Mouse (Mus musculus): Measurements from ENCODE around the gene Rptor.

Rptor gene

DNA sequence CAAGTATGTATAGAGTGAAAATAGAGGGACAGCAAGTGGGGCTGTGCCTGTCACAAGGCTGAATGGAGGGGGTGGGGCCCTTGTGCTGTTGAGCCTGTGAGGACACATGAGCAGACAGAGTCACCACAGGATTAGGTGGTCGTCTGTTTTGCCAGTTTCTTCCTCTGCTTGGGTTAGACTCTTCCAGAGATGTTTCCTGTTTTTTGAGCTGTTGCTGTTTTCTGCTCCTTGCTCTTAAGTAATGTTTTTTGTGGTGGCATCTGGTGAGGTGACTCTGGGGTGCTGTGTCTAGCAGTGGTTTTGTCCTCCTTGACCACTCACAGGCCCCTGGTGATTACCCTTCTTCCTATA, 90.2 kb downstream of the Rptor start:
- no peak for DNase-seq

DNA sequence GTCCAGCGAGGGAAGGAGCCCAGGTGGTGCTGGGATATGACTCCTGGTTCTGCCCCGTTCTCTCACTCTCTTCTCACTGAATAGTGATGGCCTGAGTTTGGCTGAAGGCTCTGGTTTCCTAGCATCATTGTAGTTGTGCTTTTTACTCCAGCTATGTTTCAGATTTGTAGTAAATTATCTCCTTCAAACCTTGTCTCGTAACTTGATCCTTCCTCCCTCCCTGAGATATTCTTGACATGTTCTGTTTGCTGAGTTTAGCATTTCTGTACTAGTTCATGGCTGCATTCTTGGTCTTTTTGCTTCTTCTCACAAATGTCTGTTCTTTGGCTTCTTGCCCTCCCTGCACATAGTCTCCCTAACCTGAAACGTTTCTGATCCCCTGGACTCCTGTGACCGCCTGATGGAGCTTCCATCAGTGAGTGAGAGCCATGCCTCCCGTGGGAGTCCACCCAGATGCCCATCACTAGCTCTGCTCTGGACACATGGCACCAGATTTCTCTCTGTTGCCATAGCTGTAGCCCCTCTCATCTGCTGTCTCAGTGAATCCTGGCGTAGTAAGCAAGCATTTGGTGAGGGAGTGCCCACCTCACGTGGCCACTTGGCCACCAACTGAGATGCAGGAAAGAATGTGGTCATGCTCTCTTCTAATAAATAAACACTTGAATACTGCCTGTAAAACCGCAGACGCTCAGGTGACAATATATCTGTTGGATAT, 91.6 kb downstream of the Rptor start:
- no peak for DNase-seq

DNA sequence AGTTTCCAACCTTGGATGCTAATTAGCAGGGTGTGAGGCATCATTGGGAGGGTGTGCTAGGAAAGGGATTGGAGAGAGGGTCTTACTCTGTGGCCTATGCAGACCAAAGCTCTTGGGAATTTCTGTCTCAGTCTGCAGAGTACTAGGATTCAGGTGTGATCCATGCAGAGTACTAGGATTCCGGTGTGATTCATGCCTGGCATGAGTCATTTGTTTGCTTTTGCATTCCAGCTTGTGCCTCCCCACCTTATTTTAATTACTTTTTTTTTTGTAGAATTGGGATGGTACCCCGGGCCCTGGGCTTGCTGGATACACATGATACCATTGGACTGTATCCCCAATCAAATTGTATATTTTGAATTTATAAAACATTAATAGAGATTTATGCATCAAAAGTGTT, 93.7 kb downstream of the Rptor start:
- DNase-seq = no peak

DNA sequence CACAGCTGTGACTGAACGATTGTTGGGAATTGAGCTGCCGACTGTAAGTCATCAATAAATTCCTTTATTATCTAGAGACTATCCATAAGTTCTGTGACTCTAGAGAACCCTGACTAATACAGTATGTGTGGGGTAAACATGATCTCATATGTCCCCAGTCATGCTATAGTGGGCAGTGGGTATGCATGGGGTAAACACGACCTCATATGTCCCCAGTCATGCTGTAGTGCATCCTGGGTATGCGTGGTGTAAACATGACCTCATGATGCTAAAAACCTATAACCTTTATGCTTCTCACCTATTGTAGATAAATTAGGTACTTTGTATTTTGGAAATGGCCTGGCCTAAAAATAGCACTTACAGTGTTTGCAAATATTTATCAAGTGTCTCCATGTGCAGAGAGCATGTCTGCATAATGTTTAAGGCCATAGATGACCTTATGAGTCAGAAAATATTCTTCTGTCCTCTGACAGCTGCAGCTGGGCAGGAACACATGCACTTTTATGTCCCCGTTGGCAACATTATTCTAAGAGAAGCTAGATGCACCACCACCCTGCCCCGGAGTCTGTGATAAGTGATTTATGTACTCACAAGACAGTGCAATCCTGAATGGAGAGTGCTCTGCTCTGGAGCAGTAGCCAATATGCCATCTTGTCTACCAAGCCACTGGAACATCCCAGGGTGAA, 102.8 kb downstream of the Rptor start:
- DNase-seq = no peak

DNA sequence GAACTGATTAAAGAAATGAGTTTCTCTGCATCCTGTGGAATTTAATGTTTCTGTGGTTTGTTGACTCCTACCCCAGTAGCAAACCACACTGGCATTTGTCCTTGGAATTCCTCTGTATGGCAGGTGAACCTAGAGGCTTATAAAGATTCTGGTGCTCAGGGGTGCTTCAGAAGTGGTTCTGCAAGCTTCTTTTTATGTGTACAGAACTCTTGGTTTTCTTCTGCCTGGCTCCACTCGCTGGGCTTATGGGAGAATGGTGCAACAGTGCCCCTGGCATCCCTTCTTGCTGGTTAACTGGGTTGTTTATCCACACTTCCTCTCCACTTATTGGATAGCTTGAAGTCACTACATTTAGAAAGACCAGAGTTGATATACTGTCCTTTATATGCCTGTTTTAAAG, 104.6 kb downstream of the Rptor start:
- DNase-seq = peak in 1 of 2 experiments; percentile 31

DNA sequence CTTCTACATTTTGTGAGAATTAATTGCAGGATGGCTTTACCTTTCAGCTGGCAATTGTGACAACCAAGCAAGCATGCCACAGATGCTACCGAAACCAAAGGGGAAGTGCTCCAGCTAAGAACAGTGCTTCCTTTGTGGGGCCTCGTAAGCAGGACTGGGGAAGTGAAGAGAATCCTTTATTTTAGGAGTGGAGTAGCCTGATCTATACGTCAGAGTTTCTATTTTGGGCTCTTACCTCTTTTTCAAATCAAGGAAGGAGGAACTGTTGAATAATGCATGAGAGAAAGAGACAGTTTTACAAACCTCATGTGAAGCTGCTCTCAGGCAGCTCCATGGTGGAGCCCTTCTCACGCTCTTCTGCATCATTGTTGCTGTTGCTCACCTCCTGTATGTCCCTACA, 106.5 kb downstream of the Rptor start:
- no peak for DNase-seq

DNA sequence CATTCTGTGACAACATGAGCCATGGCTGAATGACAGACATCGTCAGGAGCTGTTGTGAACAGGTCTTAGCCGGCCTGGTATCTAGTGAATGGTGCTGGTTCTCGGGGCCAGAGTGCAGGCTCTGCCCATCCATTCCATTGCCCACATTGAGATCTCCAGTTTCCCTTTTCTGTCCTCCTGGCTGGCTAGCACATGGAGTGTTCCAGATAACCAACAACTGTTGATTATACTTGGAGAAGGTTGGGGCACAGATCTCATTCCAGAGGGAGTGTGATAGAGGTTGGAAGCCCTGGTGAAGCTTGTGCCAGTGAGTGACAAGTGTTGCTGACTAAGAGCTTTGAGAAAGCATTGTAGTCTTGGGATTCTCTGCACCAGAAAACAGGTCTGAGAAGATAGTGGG, 107.6 kb downstream of the Rptor start:
- no peak for DNase-seq

DNA sequence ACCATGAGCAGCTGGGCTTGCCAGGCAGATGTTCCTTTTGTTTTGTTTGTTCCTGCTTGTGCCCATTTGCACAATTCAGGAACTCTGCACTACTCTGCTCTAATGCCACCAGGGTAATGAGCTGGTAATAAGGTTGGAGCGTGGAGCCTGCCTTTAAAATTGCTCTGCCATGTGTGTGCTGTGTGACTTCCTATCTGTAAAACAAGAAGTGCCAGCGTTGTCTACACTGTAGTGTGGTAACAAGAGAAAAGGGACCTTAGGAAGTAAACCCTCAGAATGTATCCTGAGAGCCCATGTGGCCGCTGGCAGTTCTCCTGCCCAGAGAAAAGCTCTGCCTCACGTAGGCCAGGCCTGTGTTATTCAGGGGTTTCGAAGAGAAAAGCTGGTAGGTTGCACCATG, 108.1 kb downstream of the Rptor start:
- DNase-seq = no peak

DNA sequence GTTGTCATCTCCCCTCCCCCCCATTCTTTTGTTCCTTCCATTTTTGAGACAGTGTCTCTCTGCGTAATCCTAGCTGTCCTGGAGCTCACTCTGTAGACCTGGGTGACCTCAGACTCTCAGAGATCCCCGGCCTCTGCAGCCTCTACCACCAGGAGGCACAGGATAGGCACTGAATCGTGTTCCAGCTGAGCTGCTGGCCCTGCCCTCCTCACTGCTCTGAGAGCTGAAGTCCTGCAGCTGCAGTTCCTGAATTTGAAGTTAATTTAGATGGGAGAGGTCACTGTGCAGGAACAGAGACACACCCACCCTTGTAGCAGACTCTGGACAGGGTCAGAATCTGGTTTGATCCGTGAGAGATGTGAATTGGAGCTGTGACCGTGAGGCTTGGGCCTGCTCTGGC, 112.7 kb downstream of the Rptor start:
- DNase-seq = no peak

DNA sequence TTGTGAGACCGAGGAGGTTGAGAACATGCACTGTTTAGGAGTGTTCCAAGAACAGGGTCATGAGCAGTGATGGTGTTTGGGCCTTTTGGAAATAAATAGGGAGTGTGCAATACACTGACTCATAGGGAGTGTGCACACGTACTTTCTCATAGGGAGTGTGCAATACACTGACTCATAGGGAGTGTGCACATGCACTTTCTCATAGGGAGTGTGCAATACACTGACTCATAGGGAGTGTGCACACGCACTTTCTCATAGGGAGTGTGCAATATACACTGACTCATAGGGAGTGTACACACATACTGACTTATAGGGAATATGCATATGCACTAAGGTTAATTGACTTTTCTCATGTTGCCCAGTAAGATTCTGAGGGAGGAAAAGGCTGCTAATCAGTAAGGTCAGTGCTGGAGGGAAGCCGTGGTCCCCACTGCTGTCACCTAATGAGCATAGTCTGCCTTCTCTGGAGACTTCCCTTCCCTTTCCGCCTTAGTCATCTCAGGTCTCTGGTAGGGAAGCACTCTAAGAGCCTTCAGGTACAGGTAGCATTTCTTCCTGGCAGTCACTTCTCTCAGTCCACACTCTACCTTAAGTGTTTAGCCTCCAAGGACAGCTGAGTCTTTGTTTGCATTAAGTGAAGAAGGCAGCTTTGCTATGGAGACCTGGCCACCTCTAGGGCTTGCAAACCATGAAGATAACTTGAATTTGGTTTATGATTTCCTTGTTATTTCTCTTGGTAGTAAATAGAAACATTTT, 113.3 kb downstream of the Rptor start:
- no peak for DNase-seq

DNA sequence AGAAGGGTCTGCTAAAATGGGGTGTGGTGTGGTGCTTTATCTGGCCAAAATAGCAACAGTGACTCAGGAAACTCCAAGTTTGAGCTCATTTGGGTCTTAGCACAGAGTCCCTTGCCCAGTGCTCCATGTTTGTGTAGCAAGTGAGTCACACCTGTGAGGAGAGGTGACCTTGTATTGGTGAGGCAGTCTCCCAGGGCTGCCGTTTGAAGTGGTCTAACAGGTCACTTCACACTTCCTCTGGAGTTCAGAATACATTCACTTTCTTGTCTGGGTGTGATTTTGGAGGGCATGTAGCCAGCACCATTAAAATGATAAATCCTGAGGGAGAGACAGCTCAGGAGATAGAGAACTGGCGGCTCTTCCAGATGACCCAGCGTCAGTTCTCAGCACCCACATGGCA, 115.4 kb downstream of the Rptor start:
- no peak for DNase-seq

DNA sequence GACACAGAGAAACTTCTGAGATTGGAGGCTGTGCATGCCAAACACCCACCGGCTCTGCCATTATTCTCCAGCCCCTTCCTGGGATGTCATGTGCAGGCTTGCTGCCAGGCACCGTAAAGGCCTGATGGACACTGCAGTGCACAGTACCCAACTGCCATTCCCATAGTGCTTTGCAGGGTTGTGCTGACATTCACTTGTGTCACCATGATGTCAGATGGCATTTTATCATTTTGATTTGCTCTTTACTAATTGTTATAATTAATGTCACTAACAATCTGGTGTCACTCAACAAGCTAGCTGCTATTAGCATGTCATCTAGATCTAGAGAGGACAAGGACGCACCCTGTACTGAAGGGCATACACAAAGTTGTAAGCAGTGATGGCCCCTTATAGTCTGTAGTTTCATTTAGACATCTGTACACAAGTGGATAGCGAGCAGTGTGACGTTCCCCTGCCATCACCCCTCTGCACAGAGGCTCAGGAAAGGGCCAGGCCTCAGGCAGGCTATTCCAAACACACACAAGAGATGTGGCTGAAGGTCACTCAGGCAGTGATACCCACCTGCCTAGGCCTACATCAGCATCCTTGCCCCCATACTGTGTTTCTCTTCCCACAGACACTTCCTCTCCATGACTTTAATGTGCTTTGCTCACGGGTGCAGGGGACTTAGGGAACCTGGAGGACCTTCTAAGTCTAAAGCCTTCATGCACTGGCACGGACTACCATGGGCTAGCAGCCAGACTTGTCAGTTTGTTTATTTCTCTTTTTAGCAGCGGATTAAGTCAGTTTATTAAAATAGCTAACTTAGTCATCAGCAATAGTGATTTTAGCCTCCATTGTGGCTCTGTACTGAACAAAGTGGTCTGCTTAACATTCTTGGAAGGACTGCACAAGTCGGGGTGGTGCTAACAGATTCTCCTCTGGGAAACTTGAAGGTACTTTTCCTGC, 117.7 kb downstream of the Rptor start:
- DNase-seq = peak; percentile 68

DNA sequence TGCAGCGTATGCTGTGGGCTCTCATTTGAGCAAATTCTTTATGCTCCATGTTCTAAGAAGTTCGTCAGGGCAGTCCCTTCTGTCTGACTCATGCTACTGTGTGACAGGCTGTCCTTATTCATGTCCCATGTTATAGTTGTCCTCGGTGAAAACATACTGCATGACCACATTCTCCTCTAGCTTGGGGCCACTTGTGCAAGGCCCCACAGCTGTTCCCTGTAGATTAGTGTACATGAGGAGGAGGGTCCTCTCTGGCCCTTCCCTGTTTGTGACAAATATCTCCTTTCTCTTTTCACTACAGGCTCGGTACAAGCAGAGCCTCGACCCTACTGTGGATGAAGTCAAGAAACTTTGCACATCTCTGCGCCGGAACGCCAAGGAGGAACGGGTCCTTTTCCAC, 122.0 kb downstream of the Rptor start:
- no peak for DNase-seq

DNA sequence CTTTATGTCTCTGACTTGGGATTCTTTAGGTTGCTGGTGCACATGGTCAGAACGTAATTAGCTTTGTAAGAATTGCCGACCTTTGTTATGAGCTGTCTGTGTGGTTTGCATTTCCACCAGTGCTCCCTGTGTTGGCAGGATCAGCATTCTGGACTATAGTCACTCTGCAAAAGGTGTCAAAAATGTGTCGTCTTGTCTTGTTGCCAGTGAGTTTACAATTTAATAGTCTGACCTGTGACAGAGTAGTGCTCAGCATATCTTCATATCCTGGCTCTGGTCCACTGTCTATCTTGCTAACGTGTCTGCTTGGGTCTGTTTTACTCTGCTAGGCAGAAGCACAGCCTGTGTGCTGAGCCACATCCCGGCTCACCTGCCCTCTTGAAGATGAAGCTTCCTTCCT, 128.7 kb downstream of the Rptor start:
- DNase-seq = no peak

DNA sequence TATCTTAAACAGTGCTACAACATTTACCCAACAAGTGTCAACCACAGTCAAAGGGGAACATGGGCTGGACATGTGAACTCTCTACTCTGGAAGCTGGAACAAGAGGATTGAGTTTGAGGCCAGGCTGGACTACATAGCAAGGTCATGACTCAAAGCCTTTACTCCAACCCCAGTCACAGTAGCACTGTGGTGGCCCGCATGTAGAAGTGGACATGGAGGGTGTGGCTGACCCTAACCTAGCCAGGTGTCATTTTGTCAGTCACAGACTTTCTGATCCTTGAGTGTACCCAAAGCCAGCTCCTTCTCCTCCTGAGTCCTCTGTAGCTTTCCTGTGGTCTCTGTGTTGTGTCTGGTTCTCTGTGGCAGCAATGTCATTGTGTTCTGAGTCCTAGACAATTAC, 129.7 kb downstream of the Rptor start:
- no peak for DNase-seq

DNA sequence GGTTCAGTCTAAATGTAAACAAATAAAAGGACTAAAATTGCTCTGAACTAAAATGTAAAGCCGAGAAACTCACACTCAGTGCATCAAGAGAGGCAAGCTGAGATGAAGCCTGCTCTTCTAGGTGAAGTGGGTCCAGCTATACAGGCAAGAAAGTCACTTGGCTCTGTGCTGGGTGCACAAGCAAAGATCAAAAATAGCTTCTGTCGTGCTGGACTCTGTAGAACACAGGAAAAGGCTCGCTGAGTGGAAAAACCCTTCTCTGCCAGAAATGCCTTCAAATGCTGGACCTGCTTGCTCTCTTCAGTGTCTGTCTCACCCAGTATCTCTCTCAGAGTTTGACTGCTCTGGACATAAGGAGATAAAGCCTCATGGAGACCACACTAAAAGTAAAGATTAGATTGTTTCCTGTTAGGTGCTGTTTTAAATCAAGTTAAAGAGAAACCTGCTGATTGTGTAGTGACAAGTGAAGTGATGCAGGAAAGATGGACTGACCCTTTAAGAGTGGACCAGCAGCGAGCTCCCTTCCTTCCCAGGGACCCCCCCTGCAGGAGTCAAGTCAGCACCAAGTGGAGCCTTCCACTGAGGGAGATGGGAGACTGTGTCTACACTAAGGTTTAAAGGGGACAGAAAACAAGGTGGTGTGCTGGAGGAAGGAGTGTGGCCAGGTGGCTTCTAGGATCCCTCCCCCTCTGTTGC, 130.4 kb downstream of the Rptor start:
- no peak for DNase-seq

DNA sequence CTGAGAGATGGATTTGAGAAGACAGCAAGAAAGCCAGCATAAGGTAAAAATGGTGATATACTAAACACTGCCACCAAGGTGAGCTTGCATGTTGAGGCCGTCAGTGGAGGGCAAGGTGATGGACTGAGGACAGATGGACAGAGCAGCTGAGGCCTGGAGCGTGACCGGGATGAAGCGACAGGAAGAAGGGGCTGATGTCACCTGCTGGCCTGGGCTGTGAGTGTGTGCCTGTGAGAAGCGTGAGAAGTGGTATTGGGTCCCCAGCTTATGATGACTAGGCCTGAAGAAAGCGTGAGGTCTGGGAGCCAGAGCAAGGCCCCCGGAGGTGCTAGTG, 130.9 kb downstream of the Rptor start:
- no peak for DNase-seq

DNA sequence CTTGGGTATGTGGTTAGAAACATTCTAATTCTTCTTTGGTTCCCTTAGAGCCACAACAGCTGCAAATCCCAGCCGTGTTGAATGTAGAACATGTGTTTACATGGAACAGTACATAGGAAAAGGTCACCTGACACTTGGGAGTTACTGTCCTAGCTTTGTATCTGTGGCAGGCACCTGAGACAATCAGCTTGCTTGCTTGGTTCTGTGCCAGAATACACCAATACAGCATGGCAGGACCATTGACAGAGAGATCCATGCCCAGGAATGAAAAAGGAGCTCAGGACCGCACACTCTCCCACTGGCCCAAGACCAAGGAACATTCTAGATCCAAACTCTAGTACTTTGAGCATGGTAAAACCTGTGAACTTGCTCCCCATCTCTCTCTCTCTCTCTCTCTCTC, 132.4 kb downstream of the Rptor start:
- no peak for DNase-seq

DNA sequence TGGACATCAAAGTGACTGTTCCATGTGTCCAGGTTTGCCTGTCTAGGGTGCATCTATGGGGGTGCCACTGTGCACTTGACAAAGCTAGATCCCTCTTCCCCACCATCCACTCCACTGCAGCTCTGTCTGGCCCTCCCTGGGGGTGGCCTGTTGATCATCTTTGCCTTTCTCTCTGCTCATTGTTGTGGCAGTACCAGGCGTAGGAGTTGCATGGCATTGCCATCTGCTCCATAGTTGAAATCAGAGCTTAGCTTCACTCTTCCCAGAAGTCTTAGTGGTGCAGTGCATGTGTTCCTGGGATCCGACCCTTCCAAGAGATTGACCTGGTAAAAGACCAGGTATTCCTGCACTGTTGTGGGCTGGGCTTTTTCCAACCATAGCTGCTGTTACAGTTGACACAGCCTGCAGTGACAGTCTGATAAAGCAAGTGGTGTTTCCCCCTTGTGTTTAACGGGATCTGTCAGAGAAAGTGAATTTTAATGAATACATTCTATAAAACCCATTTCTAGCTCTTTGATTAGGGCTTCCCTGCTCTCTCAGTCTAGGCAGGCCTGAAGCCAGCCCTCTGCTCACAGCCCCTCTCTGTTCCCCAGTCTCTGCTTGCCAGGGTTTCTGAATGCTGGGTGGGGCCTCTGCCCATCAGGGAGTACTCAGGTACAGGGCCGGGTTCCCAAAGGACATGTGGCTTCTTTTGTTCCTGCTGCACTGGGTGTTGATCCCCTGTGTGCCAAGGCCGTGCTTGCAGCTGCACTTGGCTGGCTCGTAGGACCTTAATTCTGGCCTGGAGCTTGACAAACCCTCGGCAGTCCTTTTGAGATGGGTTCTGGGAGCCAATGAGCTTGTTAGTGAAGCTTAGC, 136.5 kb downstream of the Rptor start:
- DNase-seq = no peak

DNA sequence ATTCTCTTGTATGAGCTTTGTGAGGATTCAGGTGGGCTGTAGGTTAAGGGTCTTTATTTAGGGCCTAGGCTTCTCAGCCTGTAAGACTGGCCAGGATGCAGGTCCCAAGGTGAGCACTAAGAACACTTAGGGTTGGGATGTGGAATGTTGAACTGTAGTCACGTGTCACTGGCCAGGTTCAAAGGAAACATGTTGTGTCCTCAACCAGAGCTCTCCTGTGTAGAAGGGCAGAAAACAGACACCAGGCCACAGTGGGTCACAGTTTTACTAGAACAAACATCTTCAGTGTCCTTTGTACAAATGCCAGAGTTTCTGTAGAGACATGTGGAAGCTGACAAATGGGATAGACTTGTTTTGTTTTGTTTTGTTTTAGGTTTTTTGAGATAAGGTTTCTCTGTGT, 138.7 kb downstream of the Rptor start:
- no peak for DNase-seq

DNA sequence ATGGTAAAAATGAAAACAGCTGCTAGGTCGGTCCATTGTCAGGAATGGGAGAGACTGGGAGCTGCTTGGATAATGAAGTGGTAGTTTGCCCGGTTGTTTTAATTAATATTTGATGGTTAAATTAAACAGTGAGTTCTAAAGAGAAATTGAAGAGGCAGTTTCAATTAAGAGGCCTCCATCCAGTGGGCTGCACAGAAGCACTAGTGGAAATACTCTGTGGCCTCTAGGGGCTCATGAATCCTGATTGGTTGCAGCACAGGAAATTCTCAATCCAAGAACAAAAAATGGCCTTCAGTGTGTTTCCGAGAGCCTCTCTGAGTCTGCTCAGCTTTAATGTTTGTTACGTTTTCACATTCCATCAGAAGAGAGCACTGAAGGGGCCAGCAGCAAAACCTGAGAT, 141.7 kb downstream of the Rptor start:
- no peak for DNase-seq

DNA sequence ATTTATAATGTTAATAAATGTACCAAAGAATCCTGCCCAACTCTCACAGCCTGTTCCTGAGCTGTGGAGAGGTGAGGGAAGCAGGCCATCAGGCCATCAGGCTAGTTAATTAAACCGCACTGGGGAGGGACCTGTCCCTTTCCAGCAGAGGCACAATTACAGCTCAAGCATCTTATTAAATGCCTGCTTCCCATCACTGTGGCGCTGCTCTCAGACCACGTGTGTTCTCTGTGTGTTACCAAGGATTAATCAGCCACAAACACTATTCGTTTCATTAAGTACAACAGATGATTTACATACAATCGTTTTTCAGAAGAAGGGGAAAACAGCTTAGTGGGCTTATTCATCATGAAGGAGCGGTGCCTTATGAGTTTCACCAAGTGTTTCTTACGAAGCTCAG, 142.6 kb downstream of the Rptor start:
- DNase-seq = no peak
